Mouse (Mus musculus) brain, adult 2 months (tissue): ENCODE data around the gene 9430015G10Rik.

Experiments used
- DNase-seq: peaks from one replicate; pipeline ENCODE4 v3.0.0; 2011; ENCODE audit warnings: low read depth, low spot score

Gene 9430015G10Rik

DNA sequence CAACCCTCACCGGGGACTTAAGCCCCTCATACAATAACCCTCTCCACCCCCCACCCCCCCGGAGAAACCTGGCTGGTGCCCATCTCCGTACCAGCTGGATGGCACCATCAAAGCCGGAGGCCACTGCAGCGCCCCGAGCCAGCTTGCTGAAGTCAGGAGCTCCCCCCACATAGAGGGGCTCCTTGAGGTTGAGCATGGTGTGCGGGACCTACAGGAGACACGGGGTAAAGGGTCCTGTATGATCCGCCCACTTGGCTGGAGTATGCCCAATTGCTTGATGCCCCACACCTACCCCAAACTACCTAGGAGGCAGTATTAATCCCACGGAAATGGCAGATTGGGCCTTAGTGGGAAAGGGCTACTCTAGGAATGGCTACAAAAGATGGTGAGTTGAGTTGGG lies 59.3 kb downstream of the 9430015G10Rik start:
- no peak for DNase-seq

- DNase-seq = no peak
Measured at GRCm38 (mm10) chr4:156171828-156172227, 62.0 kb downstream of the 9430015G10Rik start.
